Mouse (Mus musculus): Measurements from ENCODE around the gene Rpl36a-ps1.

Gene Rpl36a-ps1

DNA sequence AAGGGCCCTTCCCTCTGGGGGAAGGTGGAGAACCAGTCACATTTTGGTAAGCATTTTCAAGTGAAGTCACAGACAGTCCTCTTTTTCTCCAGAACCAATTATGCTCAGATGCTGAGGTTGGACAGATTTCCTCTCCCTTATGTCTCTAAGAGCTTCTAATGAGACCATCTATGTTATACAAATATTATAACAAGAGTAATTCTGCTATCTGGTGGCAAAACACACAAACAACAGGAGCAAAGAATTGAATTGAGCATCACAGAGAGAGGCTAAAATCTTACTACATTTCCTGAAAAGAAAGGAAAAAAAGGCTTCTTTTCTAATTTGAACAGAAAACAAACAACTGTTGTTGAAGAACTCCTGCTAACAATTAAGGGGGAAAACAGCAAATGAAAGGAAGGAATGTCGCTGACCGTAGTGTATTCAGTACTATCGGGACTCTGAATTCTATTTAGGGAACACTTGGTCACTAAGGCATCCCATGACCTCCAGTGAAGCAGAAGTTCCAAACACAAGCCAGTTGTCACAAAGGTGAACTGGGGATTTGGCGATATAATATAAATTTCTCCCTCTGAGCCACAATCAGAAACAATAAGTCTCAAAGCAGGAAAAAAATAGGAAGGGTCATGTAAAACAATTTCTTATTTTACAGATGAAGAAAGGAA lies 42.4 kb downstream of the Rpl36a-ps1 start:
- DNase-seq (ENCODE audit: low read depth) = no peak
